Mouse (Mus musculus): ENCODE results near the gene Acsbg2.

Gene Acsbg2

GRCm38 (mm10) chr17:56871767-56872166 is 2.5 kb downstream of the Acsbg2 start:
- no peak for DNase-seq (ENCODE audit: low read depth, low spot score)

- DNase-seq (ENCODE audit: low read depth, low spot score), result no peak
These were observed 3.8 kb downstream of the Acsbg2 start for GRCm38 (mm10) chr17:56870287-56870953.

GRCm38 (mm10) chr17:56869481-56869977 is 4.7 kb downstream of the Acsbg2 start:
- no peak for DNase-seq (ENCODE audit: low read depth, low spot score)

GRCm38 (mm10) chr17:56866071-56866470 is 8.2 kb downstream of the Acsbg2 start:
- DNase-seq (ENCODE audit: low read depth, low spot score), result no peak

GRCm38 (mm10) chr17:56861197-56861596 is 13.1 kb downstream of the Acsbg2 start:
- no peak for DNase-seq (ENCODE audit: low read depth, low spot score)

- no peak for DNase-seq (ENCODE audit: low read depth, low spot score)
These were observed 15.3 kb downstream of the Acsbg2 start for GRCm38 (mm10) chr17:56858922-56859321.

GRCm38 (mm10) chr17:56858216-56858615 is 16.0 kb downstream of the Acsbg2 start:
- DNase-seq (ENCODE audit: low read depth, low spot score), result peak; percentile 37

- no peak for DNase-seq (ENCODE audit: low read depth, low spot score)
These were observed 18.8 kb downstream of the Acsbg2 start for GRCm38 (mm10) chr17:56855421-56855820.

GRCm38 (mm10) chr17:56851167-56851566 is 23.1 kb downstream of the Acsbg2 start:
- no peak for DNase-seq (ENCODE audit: low read depth, low spot score)

- DNase-seq (ENCODE audit: low read depth, low spot score), result no peak
These were observed 24.5 kb downstream of the Acsbg2 start for GRCm38 (mm10) chr17:56849710-56850109.

- DNase-seq (ENCODE audit: low read depth, low spot score), result no peak
These were observed 25.5 kb downstream of the Acsbg2 start for GRCm38 (mm10) chr17:56848785-56849184.

- no peak for DNase-seq (ENCODE audit: low read depth, low spot score)
These were observed 30.6 kb downstream of the Acsbg2 start for GRCm38 (mm10) chr17:56843678-56844077.

- no peak for DNase-seq (ENCODE audit: low read depth, low spot score)
These were observed 32.1 kb downstream of the Acsbg2 start for GRCm38 (mm10) chr17:56842173-56842572.

GRCm38 (mm10) chr17:56840524-56840923 is 33.7 kb downstream of the Acsbg2 start:
- DNase-seq (ENCODE audit: low read depth, low spot score), result no peak

GRCm38 (mm10) chr17:56836336-56836735 is 37.9 kb downstream of the Acsbg2 start:
- DNase-seq (ENCODE audit: low read depth, low spot score), result no peak

- DNase-seq (ENCODE audit: low read depth, low spot score), result no peak
These were observed 40.9 kb downstream of the Acsbg2 start for GRCm38 (mm10) chr17:56833381-56833780.

GRCm38 (mm10) chr17:56832918-56833317 is 41.3 kb downstream of the Acsbg2 start:
- no peak for DNase-seq (ENCODE audit: low read depth, low spot score)

GRCm38 (mm10) chr17:56831111-56831816 is 43.0 kb downstream of the Acsbg2 start:
- peak; percentile 98 for DNase-seq (ENCODE audit: low read depth, low spot score)

GRCm38 (mm10) chr17:56830411-56831110 is 43.7 kb downstream of the Acsbg2 start, which contains the start of gene Rfx2:
TSS of gene Rfx2 (minus strand) at chr17:56831013.
- no peak for DNase-seq (ENCODE audit: low read depth, low spot score)

GRCm38 (mm10) chr17:56829795-56830194 is 44.5 kb downstream of the Acsbg2 start:
- no peak for DNase-seq (ENCODE audit: low read depth, low spot score)

GRCm38 (mm10) chr17:56829171-56829570 is 45.1 kb downstream of the Acsbg2 start:
- no peak for DNase-seq (ENCODE audit: low read depth, low spot score)

- no peak for DNase-seq (ENCODE audit: low read depth, low spot score)
These were observed 47.5 kb downstream of the Acsbg2 start for GRCm38 (mm10) chr17:56826718-56827117.
